Comparison of ENCODE assay signal across 35 mouse cellular contexts in genomic region chr8:124464641-124465040, GRCm38 (mm10). TPM values are rescaled to one million over a fixed set of nuclear protein-coding genes. Genes with fewer than 3 reads are reported as not detected.
"Had no signal": no experiment of that assay in that cellular context is flagged by ENCODE, and none has a peak within 500 bp of the region (broad histone marks: within the 10 kb centered on the region; RNA-seq: fewer than 3 reads in every experiment).

No protein-coding gene starts in this region.

- DNase-seq: heart, postnatal 10 days; heart, postnatal 14 days; heart, postnatal 36 days; heart, postnatal 4 days; kidney, adult 11 months; kidney, adult 18-20 months; kidney, adult 2 months; kidney, adult 8-10 months; kidney, adult 9 months; kidney, postnatal 10 days; kidney, postnatal 14 days; kidney, postnatal 25 days; kidney, postnatal 36 days; kidney, postnatal 4 days; layer of hippocampus, adult 9-11 months; layer of hippocampus, postnatal 36 days had no signal

- H3K27ac ChIP-seq: heart, embryonic 10.5 days; heart, embryonic 13.5 days; heart, embryonic 15.5 days; hindbrain, embryonic 10.5 days; hindbrain, embryonic 12.5 days; hindbrain, embryonic 13.5 days; hindbrain, embryonic 14.5 days; hindbrain, embryonic 15.5 days; hindbrain, postnatal 0 days; intestine, embryonic 15.5 days; kidney, embryonic 15.5 days; kidney, postnatal 0 days; layer of hippocampus, adult 2 months had no signal

- H3K4me3 ChIP-seq: heart, embryonic 10.5 days; heart, embryonic 12.5 days; heart, embryonic 13.5 days; heart, embryonic 15.5 days; hindbrain, embryonic 10.5 days; hindbrain, embryonic 12.5 days; hindbrain, embryonic 13.5 days; hindbrain, embryonic 15.5 days; intestine, embryonic 15.5 days; kidney, embryonic 15.5 days; layer of hippocampus, adult 2 months had no signal

- ATAC-seq: hindbrain, embryonic 16.5 days; hindbrain, postnatal 0 days; inflammation-experienced regulatory T-cells, adult 6 months; intestine, embryonic 15.5 days; intestine, embryonic 16.5 days; intestine, postnatal 0 days had no signal

RNA-seq across cellular contexts. Expression of gene Pgbd5, which starts 25.2 kb away (rescaled TPM):
- total RNA-seq: hematopoietic stem cell, adult 5-6 weeks had no signal
